Mouse (Mus musculus) megakaryocyte, adult 5-6 weeks (primary cell): ENCODE measurements around the gene Ntn4. TPM values are rescaled to one million over a fixed set of nuclear protein-coding genes. Genes with fewer than 3 reads are reported as not detected.
"Not testable (repeated sequence)": the region's sequence is repeated elsewhere in the genome, so short reads cannot be mapped to it uniquely, and the experiment has no call there.

Experiments used
- ATAC-seq: 2 replicates; pipeline ENCODE4 v1.8.0; 2016; ENCODE audit warnings: mild to moderate bottlenecking, inconsistent platforms; ENCODE audit not compliant: poor library complexity, severe bottlenecking
- total RNA-seq, 2 experiments: library from RNA; stranded (forward) in 1 of 2; stranded (reverse) in 1 of 2; fragments of 153-499, 151-499 nt in 1 of 2; fragments of 221-1000, 200-1000 nt in 1 of 2; gene quantifications; 2 replicates each; pipeline versions ENCODE4 v1.2.3 to v1.2.4; 2015 to 2017

Ntn4 gene
- total RNA-seq, 2 experiments from 2014 or later = 0.18 to 0.76 TPM

DNA sequence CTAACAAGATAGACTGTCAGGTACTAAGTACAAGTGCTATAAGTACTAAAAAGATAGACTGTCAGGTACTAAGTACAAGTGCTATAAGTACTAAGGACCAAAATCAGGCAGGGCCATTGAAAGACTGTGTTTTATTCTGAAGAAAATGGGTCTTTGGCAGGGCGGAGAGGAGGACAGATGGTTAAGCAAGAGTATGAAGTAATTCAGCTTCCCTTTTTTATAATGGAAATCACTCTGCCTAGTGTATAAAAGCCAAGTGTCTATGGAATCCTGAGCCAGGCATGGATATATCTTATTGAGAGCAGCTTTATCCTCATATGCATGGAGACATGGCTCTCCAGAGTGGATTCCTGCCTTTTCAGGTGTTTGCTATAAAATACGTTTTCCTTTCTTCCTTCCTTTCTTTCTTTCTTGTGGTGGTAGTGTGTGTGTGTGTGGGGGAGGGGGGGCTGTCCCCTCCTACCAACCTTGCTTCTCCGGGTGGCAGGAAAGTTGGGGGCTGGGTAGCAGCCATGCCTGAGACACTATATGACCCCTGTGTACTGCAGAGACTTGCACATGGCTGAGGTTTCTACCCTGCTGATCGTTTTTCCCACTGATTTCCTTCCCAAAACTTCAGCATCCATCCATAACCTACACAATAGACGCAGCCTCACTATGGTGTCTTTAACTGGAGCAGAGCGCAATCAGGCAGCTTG, 40.3 kb downstream of the Ntn4 start:
- ATAC-seq = peak; percentile 83

GRCm38 (mm10) chr10:93682185-93682747, 41.8 kb downstream of the Ntn4 start:
- no peak for ATAC-seq

- ATAC-seq = no peak
These were observed 42.7 kb downstream of the Ntn4 start for GRCm38 (mm10) chr10:93683185-93683584.

GRCm38 (mm10) chr10:93683896-93684295, 43.4 kb downstream of the Ntn4 start:
- no peak for ATAC-seq

- not testable (repeated sequence) for ATAC-seq
These were observed 44.9 kb downstream of the Ntn4 start for GRCm38 (mm10) chr10:93685416-93685815.

GRCm38 (mm10) chr10:93686579-93686978, 46.1 kb downstream of the Ntn4 start:
- ATAC-seq = no peak

DNA sequence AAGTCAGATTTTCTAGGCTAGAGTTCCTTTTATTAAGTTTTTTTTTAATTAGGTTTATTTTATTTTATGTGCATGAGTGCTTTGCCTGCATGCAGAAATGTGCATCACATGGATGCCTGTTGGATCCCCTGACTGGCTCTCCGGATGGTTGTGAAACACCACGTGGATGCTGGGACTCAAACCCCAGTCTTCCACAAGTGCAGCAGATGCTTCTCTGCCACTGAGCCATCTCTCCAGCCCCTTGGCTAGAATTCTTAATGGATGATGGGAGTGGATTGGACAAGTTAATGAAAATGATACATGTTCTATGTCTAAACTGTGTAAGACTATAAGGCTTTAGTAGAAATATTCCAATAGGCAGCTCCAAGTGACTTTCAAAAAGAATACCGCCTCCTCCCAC, 47.3 kb downstream of the Ntn4 start:
- ATAC-seq = no peak

GRCm38 (mm10) chr10:93688306-93689171, 48.1 kb downstream of the Ntn4 start:
- ATAC-seq = peak; percentile 92

- no peak for ATAC-seq
These were observed 50.9 kb downstream of the Ntn4 start for GRCm38 (mm10) chr10:93691344-93691743.

- peak; percentile 78 for ATAC-seq
These were observed 54.7 kb downstream of the Ntn4 start for GRCm38 (mm10) chr10:93695043-93695791.

- ATAC-seq = no peak
These were observed 55.5 kb downstream of the Ntn4 start for GRCm38 (mm10) chr10:93696001-93696400.

GRCm38 (mm10) chr10:93697866-93698483, 57.5 kb downstream of the Ntn4 start:
- no peak for ATAC-seq

DNA sequence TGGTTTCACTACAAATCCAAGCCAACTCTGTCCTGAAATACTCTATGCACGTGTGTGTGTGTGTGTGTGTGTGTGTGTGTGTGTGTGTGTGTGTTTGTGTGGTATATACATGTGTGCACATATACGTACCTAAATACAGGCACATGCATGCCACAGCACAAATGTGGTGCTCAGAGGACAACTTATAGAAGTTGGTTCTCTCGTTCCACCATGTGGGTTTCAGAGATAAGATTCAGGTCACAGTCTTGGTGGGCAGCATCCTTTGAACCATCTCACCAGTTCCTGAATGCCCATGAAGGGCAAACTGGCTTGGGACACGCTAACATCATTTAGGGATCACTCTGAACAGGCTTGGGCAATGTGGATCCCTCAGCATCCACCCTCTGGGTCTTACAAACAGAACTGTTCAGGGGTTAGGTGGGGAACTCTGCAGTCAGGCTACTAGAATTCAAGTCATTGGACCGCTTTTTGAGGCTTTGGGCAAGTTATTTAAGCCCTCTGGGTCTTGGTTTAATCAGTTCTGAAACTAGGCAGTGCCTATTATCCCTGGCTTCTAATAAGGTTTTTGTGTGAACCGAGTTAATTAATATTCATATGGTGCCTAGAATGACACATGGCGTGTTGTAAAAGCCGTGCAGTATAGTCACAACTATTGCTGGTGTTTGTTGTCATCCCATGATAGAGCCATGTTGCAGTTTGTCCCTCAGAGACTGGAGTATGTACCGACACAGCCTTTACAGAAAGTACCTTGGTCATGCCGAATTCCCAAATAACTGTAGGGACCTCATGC, 59.4 kb downstream of the Ntn4 start:
- ATAC-seq = no peak

GRCm38 (mm10) chr10:93700589-93701363, 60.3 kb downstream of the Ntn4 start:
- ATAC-seq = 0 out of 2 replicates have a peak, but pooled peaks have one; percentile 27

GRCm38 (mm10) chr10:93703946-93704345, 63.5 kb downstream of the Ntn4 start:
- no peak for ATAC-seq

DNA sequence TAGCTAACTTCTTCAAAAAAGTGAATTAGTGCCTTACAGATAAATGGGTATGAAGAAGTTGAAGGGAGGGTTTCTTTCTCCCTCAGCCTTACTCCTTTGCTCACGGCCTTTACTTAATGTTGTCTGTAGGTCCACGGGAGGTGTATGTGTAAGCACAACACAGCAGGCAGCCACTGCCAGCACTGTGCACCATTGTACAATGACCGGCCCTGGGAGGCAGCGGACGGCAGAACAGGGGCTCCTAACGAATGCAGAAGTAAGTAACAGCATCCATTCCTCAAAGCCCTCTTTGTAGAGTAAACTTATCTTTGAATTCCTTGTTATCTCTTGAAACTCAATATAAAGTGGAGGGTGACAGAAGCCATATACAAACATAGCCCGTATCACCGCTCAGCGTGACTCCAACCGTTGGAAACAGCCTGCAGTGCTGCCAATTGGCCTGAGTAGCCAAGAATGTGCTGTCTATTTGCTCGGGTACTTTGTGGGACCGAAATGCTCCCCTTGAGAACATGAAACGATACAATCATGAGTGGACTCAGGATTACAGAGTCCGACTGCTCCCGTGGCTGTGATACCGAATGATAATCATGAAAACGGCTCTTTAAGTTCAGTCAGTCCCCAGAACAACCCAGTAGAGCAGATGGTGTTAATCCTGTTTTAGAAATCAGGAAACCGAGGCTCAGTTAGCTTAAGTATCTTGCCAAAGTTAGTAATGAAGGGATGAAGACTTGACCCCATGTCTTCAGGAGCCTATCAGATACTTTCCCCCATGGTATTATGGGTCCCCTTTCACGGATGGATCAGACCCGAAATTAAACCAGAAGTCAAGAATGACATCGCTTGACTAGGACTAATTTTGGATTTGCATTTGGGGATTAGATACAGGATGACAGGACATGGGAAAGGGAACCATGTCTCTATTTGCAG, 66.9 kb downstream of the Ntn4 start:
- ATAC-seq = no peak

DNA sequence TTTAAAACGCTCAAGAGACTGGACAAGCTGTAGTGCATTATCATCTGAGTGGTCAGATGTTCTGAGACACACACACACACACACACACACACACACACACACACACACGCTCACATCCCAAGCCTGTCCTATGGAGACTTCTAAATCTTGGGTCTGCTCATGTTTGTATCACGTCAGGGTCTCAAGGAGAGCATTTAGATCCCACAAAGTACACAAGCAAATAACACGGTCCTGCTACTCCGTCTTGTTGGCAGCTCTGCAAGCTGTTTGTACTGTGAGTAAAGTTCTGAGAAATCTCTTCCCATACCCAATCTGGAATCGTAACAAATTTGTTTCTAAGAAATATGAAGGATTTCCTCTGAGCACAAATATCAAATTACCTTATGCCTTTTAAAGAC, 67.6 kb downstream of the Ntn4 start:
- ATAC-seq = no peak

DNA sequence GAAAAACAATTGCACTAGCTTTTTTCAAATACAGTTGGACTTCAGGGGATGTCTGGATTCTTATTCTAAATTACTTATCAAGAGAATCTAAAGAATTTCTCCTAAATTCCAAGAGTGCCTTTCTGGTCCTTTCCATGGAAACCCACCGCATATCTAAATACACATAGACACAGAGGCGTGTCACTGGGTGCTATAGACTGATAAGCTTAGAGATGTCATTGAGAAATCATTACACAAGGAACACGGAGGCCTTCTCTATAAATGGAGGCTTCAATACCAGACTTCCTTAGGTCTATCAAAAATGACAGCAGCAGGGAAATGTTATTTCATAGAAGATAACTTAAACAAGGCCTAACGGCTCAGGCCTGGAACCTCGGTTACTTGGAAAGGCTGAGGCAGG, 68.0 kb downstream of the Ntn4 start:
- no peak for ATAC-seq
